Mouse (Mus musculus): Measurements from ENCODE around the gene Snx32.

- no peak for TF ChIP-seq CTCF (IDR thresholded peaks at IDR 0.05; ENCODE audit: low read depth, low read length)
- TF ChIP-seq GATA1 (IDR thresholded peaks at IDR 0.05; ENCODE audit: borderline replicate concordance, low read length): no peak
- TF ChIP-seq POLR2AphosphoS5 (IDR thresholded peaks at IDR 0.05; ENCODE audit: insufficient replicate concordance, low read depth, low read length): no peak
- TF ChIP-seq TAL1 (conservative IDR thresholded peaks at IDR 0.05; ENCODE audit: low read depth, low read length): no peak
These were observed 38.5 kb downstream of the Snx32 start for GRCm38 (mm10) chr19:5471846-5472245.
